Mouse (Mus musculus) MEL (cell line): Measurements from ENCODE around the gene Spata32. TPM values are rescaled to one million over a fixed set of nuclear protein-coding genes. Genes with fewer than 3 reads are reported as not detected.

ENCODE experiments used
- DNase-seq: peaks from one replicate; pipeline ENCODE4 v3.0.0; 2011; ENCODE audit warnings: low read depth, low spot score
- H3K27ac ChIP-seq: 2 replicates; pipeline ENCODE4 v1.5.1; 2012; ENCODE audit warnings: low read depth, mild to moderate bottlenecking, control low read depth, low read length, moderate library complexity; ENCODE audit not compliant: control insufficient read depth
- H3K27me3 ChIP-seq, 2 experiments: fragments of 150-350 bp in 1 of 2; sonication (generic) in 1 of 2; 2 replicates each; pipeline ENCODE4 v1.6.1; 2012; ENCODE audit warnings: low read length in 2 of 2, mild to moderate bottlenecking in 2 of 2, improper control_type of control experiment in 1 of 2, moderate library complexity in 1 of 2; ENCODE audit not compliant: insufficient read depth in 2 of 2, control insufficient read depth in 1 of 2
- H3K36me3 ChIP-seq, 2 experiments: 2 replicates each; pipeline ENCODE4 v1.6.1; 2012 to 2014; ENCODE audit warnings: low read length in 2 of 2, improper control_type of control experiment in 1 of 2, inconsistent platforms in 1 of 2, mild to moderate bottlenecking in 1 of 2; ENCODE audit not compliant: insufficient read depth in 2 of 2, control insufficient read depth in 1 of 2
- H3K4me1 ChIP-seq, 2 experiments: fragments of 150-350 bp in 1 of 2; sonication (generic) in 1 of 2; 2 replicates each; pipeline ENCODE4 v1.6.1; 2012; ENCODE audit warnings: low read length in 2 of 2, improper control_type of control experiment in 1 of 2, mild to moderate bottlenecking in 1 of 2; ENCODE audit not compliant: insufficient read depth in 2 of 2, control insufficient read depth in 1 of 2
- H3K4me3 ChIP-seq, 2 experiments: fragments of 150-350 bp in 1 of 2; sonication (generic) in 1 of 2; 2 replicates each; pipeline ENCODE4 v1.5.1; 2012; ENCODE audit warnings: low read depth in 2 of 2, low read length in 2 of 2, mild to moderate bottlenecking in 2 of 2, moderate library complexity in 2 of 2, control low read depth in 1 of 2, improper control_type of control experiment in 1 of 2; ENCODE audit not compliant: control insufficient read depth in 1 of 2, insufficient read depth in 1 of 2
- H3K79me2 ChIP-seq: 2 replicates; pipeline ENCODE4 v1.6.1; 2012; ENCODE audit warnings: mild to moderate bottlenecking, low read length, moderate library complexity; ENCODE audit not compliant: control insufficient read depth, poor library complexity, insufficient read depth
- H3K9ac ChIP-seq: 2 replicates; pipeline ENCODE4 v1.6.1; 2012; ENCODE audit warnings: low read depth, mild to moderate bottlenecking, control low read depth, low read length, moderate library complexity; ENCODE audit not compliant: control insufficient read depth, poor library complexity, severe bottlenecking
- H3K9me3 ChIP-seq: fragments of 150-350 bp; sonication (generic); replicated peaks from 2 replicates; pipeline ENCODE4 v1.6.1; 2012; ENCODE audit warnings: mild to moderate bottlenecking, low read length, improper control_type of control experiment, moderate library complexity; ENCODE audit not compliant: insufficient read depth
- BHLHE40 ChIP-seq: IDR thresholded peaks from 2 replicates; pipeline ENCODE4 v1.6.1; 2012; ENCODE audit warnings: low read depth, mild to moderate bottlenecking, inconsistent platforms, low read length, improper control_type of control experiment, borderline replicate concordance
- CHD1 ChIP-seq: IDR thresholded peaks from 2 replicates; pipeline ENCODE4 v1.6.1; 2012; ENCODE audit warnings: low read depth, mild to moderate bottlenecking, inconsistent platforms, low read length, improper control_type of control experiment
- CHD2 ChIP-seq: IDR thresholded peaks from 2 replicates; pipeline ENCODE4 v1.6.1; 2011; ENCODE audit warnings: low read length, improper control_type of control experiment
- CTCF ChIP-seq, 3 experiments: IDR thresholded peaks in 2 of 3; conservative IDR thresholded peaks in 1 of 3; 2 replicates each; pipeline ENCODE4 v1.5.1; 2011 to 2012; ENCODE audit warnings: low read length in 3 of 3, low read depth in 2 of 3, mild to moderate bottlenecking in 2 of 3, improper control_type of control experiment in 1 of 3, inconsistent platforms in 1 of 3, mixed read lengths in 1 of 3, moderate library complexity in 1 of 3; ENCODE audit not compliant: control insufficient read depth in 1 of 3, insufficient read depth in 1 of 3, poor library complexity in 1 of 3, severe bottlenecking in 1 of 3
- E2F4 ChIP-seq: IDR thresholded peaks from 2 replicates; pipeline ENCODE4 v1.6.1; 2011; ENCODE audit warnings: low read depth, low read length, improper control_type of control experiment, borderline replicate concordance
- ELF1 ChIP-seq: IDR thresholded peaks from 2 replicates; pipeline ENCODE4 v1.6.1; 2014; ENCODE audit warnings: low read depth, mild to moderate bottlenecking, inconsistent platforms, low read length, improper control_type of control experiment, moderate library complexity
- EP300 ChIP-seq, 2 experiments: IDR thresholded peaks; 2 replicates each; pipeline ENCODE4 v1.6.1; 2011; ENCODE audit warnings: improper control_type of control experiment in 2 of 2, low read length in 2 of 2, low read depth in 1 of 2, mild to moderate bottlenecking in 1 of 2
- ETS1 ChIP-seq: IDR thresholded peaks from 2 replicates; pipeline ENCODE4 v1.6.1; 2012; ENCODE audit warnings: low read depth, mild to moderate bottlenecking, inconsistent platforms, low read length, improper control_type of control experiment, moderate library complexity
- GATA1 ChIP-seq: IDR thresholded peaks from 2 replicates; pipeline ENCODE4 v1.6.1; 2011; ENCODE audit warnings: low read depth, low read length, improper control_type of control experiment
- HCFC1 ChIP-seq: IDR thresholded peaks from 2 replicates; pipeline ENCODE4 v1.6.1; 2012; ENCODE audit warnings: low read depth, mild to moderate bottlenecking, inconsistent platforms, low read length, improper control_type of control experiment, moderate library complexity
- JUND ChIP-seq: IDR thresholded peaks from 2 replicates; pipeline ENCODE4 v1.6.1; 2011; ENCODE audit warnings: low read depth, mild to moderate bottlenecking, improper control_type of control experiment, low read length
- KAT2A ChIP-seq: conservative IDR thresholded peaks from 2 replicates; pipeline ENCODE4 v1.6.1; 2012; ENCODE audit warnings: low read depth, low read length, improper control_type of control experiment, inconsistent platforms
- MAFK ChIP-seq: IDR thresholded peaks from 2 replicates; pipeline ENCODE4 v1.6.1; 2011; ENCODE audit warnings: low read depth, mild to moderate bottlenecking, low read length, improper control_type of control experiment, borderline replicate concordance
- MAX ChIP-seq: IDR thresholded peaks from 2 replicates; pipeline ENCODE4 v1.6.1; 2011; ENCODE audit warnings: low read length, improper control_type of control experiment
- MEF2A ChIP-seq: IDR thresholded peaks from 2 replicates; pipeline ENCODE4 v1.6.1; 2014; ENCODE audit warnings: low read depth, mild to moderate bottlenecking, inconsistent platforms, low read length, improper control_type of control experiment; ENCODE audit not compliant: poor library complexity, insufficient replicate concordance, severe bottlenecking; ENCODE audit errors: extremely low read depth
- MXI1 ChIP-seq: IDR thresholded peaks from 2 replicates; pipeline ENCODE4 v1.6.1; 2011; ENCODE audit warnings: mild to moderate bottlenecking, low read depth, low read length, improper control_type of control experiment
- MYB ChIP-seq: IDR thresholded peaks from 2 replicates; pipeline ENCODE4 v1.6.1; 2011; ENCODE audit warnings: mild to moderate bottlenecking, low read depth, low read length, improper control_type of control experiment
- MYC ChIP-seq: IDR thresholded peaks from 2 replicates; pipeline ENCODE4 v1.6.1; 2011; ENCODE audit warnings: low read depth, mild to moderate bottlenecking, low read length, improper control_type of control experiment, moderate library complexity
- NELFE ChIP-seq: IDR thresholded peaks from 2 replicates; pipeline ENCODE4 v1.6.1; 2011; ENCODE audit warnings: low read depth, low read length, improper control_type of control experiment
- NRF1 ChIP-seq: IDR thresholded peaks from 2 replicates; pipeline ENCODE4 v1.6.1; 2014; ENCODE audit warnings: low read depth, mild to moderate bottlenecking, inconsistent platforms, low read length, improper control_type of control experiment, moderate library complexity; ENCODE audit not compliant: poor library complexity, insufficient read depth, severe bottlenecking
- POLR2A ChIP-seq, 2 experiments: IDR thresholded peaks; 2 replicates each; pipeline ENCODE4 v1.6.1; 2011 to 2012; ENCODE audit warnings: low read length in 2 of 2, mild to moderate bottlenecking in 2 of 2, control low read depth in 1 of 2, improper control_type of control experiment in 1 of 2, low read depth in 1 of 2, moderate library complexity in 1 of 2; ENCODE audit not compliant: control insufficient read depth in 1 of 2, insufficient read depth in 1 of 2, poor library complexity in 1 of 2
- POLR2AphosphoS2 ChIP-seq: IDR thresholded peaks from 2 replicates; pipeline ENCODE4 v1.6.1; 2011; ENCODE audit warnings: low read length, improper control_type of control experiment
- POLR2AphosphoS5 ChIP-seq: IDR thresholded peaks from 2 replicates; pipeline ENCODE4 v1.6.1; 2012; ENCODE audit warnings: low read depth, borderline replicate concordance, mild to moderate bottlenecking, inconsistent platforms, low read length, moderate library complexity, mixed read lengths
- RAD21 ChIP-seq: IDR thresholded peaks from 2 replicates; pipeline ENCODE4 v1.6.1; 2011; ENCODE audit warnings: mild to moderate bottlenecking, low read depth, low read length, improper control_type of control experiment
- RCOR1 ChIP-seq: IDR thresholded peaks from 2 replicates; pipeline ENCODE4 v1.6.1; 2012; ENCODE audit warnings: low read depth, mild to moderate bottlenecking, inconsistent platforms, low read length, improper control_type of control experiment
- SIN3A ChIP-seq: IDR thresholded peaks from 2 replicates; pipeline ENCODE4 v1.6.1; 2012; ENCODE audit warnings: low read length, improper control_type of control experiment, inconsistent platforms
- SMC3 ChIP-seq: IDR thresholded peaks from 2 replicates; pipeline ENCODE4 v1.6.1; 2011; ENCODE audit warnings: low read depth, low read length, improper control_type of control experiment
- TAL1 ChIP-seq: IDR thresholded peaks from 2 replicates; pipeline ENCODE4 v1.6.1; 2012; ENCODE audit warnings: mild to moderate bottlenecking, inconsistent platforms, low read length, moderate library complexity, mixed read lengths
- TBP ChIP-seq: IDR thresholded peaks from 2 replicates; pipeline ENCODE4 v1.8.0; 2011; ENCODE audit warnings: low read depth, low read length, improper control_type of control experiment
- TCF12 ChIP-seq: IDR thresholded peaks from 2 replicates; pipeline ENCODE4 v1.6.1; 2014; ENCODE audit warnings: low read depth, mild to moderate bottlenecking, inconsistent platforms, low read length, improper control_type of control experiment, moderate library complexity
- UBTF ChIP-seq: IDR thresholded peaks from 2 replicates; pipeline ENCODE4 v1.6.1; 2012; ENCODE audit warnings: low read depth, mild to moderate bottlenecking, inconsistent platforms, low read length, improper control_type of control experiment, moderate library complexity, borderline replicate concordance; ENCODE audit not compliant: insufficient read depth
- USF1 ChIP-seq: IDR thresholded peaks from 2 replicates; pipeline ENCODE4 v1.6.1; 2014; ENCODE audit warnings: low read depth, mild to moderate bottlenecking, inconsistent platforms, low read length, improper control_type of control experiment, moderate library complexity
- USF2 ChIP-seq, 2 experiments: IDR thresholded peaks; 2 replicates each; pipeline ENCODE4 v1.6.1; 2011 to 2012; ENCODE audit warnings: improper control_type of control experiment in 2 of 2, low read length in 2 of 2, borderline replicate concordance in 1 of 2, inconsistent platforms in 1 of 2, low read depth in 1 of 2, mild to moderate bottlenecking in 1 of 2; ENCODE audit not compliant: insufficient read depth in 1 of 2
- ZC3H11A ChIP-seq: IDR thresholded peaks from 2 replicates; pipeline ENCODE4 v1.6.1; 2012; ENCODE audit warnings: low read depth, mild to moderate bottlenecking, inconsistent platforms, low read length, improper control_type of control experiment
- ZKSCAN1 ChIP-seq: IDR thresholded peaks from 2 replicates; pipeline ENCODE4 v1.6.1; 2012; ENCODE audit warnings: low read depth, mild to moderate bottlenecking, inconsistent platforms, low read length, improper control_type of control experiment, moderate library complexity
- ZMIZ1 ChIP-seq: IDR thresholded peaks from 2 replicates; pipeline ENCODE4 v1.6.1; 2012; ENCODE audit warnings: low read depth, mild to moderate bottlenecking, inconsistent platforms, low read length, improper control_type of control experiment, moderate library complexity
- ZNF384 ChIP-seq: IDR thresholded peaks from 2 replicates; pipeline ENCODE4 v1.6.1; 2012; ENCODE audit warnings: low read depth, mild to moderate bottlenecking, inconsistent platforms, low read length, improper control_type of control experiment
- polyA plus RNA-seq, 2 experiments: library from polyadenylated mRNA; stranded (reverse) in 1 of 2; unstranded in 1 of 2; fragments of >175 nt in 1 of 2; fragments of >200 nt in 1 of 2; gene quantifications; 2 replicates each; pipeline versions ENCODE4 v1.2.1 to v1.2.4; 2012; ENCODE audit warnings: low replicate concordance in 2 of 2, low read depth in 1 of 2; ENCODE audit not compliant: insufficient read length in 2 of 2, insufficient read depth in 1 of 2, missing spikeins in 1 of 2
- total RNA-seq: library from RNA; depleted of rRNA; stranded (reverse); fragments of 300-350 nt; gene quantifications from 2 replicates; pipeline ENCODE4 v1.2.3, GENCODE M21; 2012

The Spata32 gene
- total and polyA plus RNA-seq, 3 experiments: not detected

GRCm38 (mm10) chr11:103257938-103258481, 39.8 kb upstream of the Spata32 start:
- Histone ChIP-seq H3K9ac (no peak overlapping the region), H3K4me3 (no peak overlapping the region), H3K79me2 (no peaks in the 10 kb centered on the region; the same call in 1 of the 2 replicates), H3K4me1 (peaks cover 0 to 11% of the 10 kb centered on the region in 2 experiments; a peak in 3 of 4 replicates), H3K27me3 (no peaks in the 10 kb centered on the region), H3K9me3 (no peaks in the 10 kb centered on the region), H3K27ac (peak overlapping the region; percentile 24), H3K36me3 (peaks cover 0 to 10% of the 10 kb centered on the region in 2 experiments; a peak in 2 of 4 replicates)
- peak; percentile 89 for DNase-seq
- peak; percentile 79 to 90 for TF ChIP-seq EP300 (IDR thresholded peaks at IDR 0.05; ENCODE audit: low read depth in 1 of 2, low read length in 2 of 2)
- no peak for TF ChIP-seq NELFE
- no peak for TF ChIP-seq USF2 (IDR thresholded peaks at IDR 0.05; ENCODE audit: borderline replicate concordance in 1 of 2, insufficient read depth in 1 of 2, low read depth in 1 of 2, low read length in 2 of 2)
- no peak for TF ChIP-seq ZNF384
- no peak for TF ChIP-seq MYB
- TF ChIP-seq SIN3A: no peak
- peak; percentile 73 for TF ChIP-seq TBP
- no peak for TF ChIP-seq POLR2A (IDR thresholded peaks at IDR 0.05; ENCODE audit: control insufficient read depth in 1 of 2, insufficient read depth in 1 of 2, low read depth in 1 of 2, low read length in 2 of 2, poor library complexity in 1 of 2)
- TF ChIP-seq RCOR1: peak; percentile 65
- no peak for TF ChIP-seq ZKSCAN1
- peak; percentile 80 for TF ChIP-seq TCF12
- TF ChIP-seq MAX: no peak
- no peak for TF ChIP-seq MXI1
- peak; percentile 46; the same call in 1 of the 2 replicates for TF ChIP-seq MYC
- no peak for TF ChIP-seq E2F4
- TF ChIP-seq SMC3: no peak
- no peak for TF ChIP-seq KAT2A
- TF ChIP-seq MEF2A: no peak
- TF ChIP-seq CHD1: no peak
- no peak for TF ChIP-seq ZC3H11A
- TF ChIP-seq ELF1: no peak
- no peak for TF ChIP-seq ZMIZ1
- 0 out of 2 replicates have a peak, but pooled peaks have one; percentile 21 for TF ChIP-seq NRF1
- no peak for TF ChIP-seq UBTF
- TF ChIP-seq POLR2AphosphoS5: no peak
- TF ChIP-seq BHLHE40: no peak
- peak; percentile 84 for TF ChIP-seq TAL1
- TF ChIP-seq MAFK: no peak
- TF ChIP-seq CHD2: no peak
- TF ChIP-seq POLR2AphosphoS2: no peak
- TF ChIP-seq HCFC1: no peak
- TF ChIP-seq USF1: no peak
- TF ChIP-seq ETS1: 0 out of 2 replicates have a peak, but pooled peaks have one; percentile 59
- 0 out of 2 replicates have a peak, but pooled peaks have one; percentile 61 for TF ChIP-seq JUND
- peak; percentile 89 for TF ChIP-seq GATA1
- TF ChIP-seq RAD21: no peak
- no peak for TF ChIP-seq CTCF (IDR thresholded peaks at IDR 0.05 in 2 of 3, conservative IDR thresholded peaks at IDR 0.05 in 1 of 3; ENCODE audit: control insufficient read depth in 1 of 3, insufficient read depth in 1 of 3, low read depth in 2 of 3, low read length in 3 of 3, poor library complexity in 1 of 3, severe bottlenecking in 1 of 3)
